Mouse (Mus musculus): ENCODE measurements around the gene Mrrf. TPM values are rescaled to one million over a fixed set of nuclear protein-coding genes. Genes with fewer than 3 reads are reported as not detected.
A peak's percentile ranks its signal among the peaks of the same experiment; 100 is the strongest.

Mrrf gene
- polyA plus RNA-seq, 2 experiments from 2014 or later, result 11.5 to 14.9 TPM

- ATAC-seq, result peak; percentile 39
Observed at GRCm38 (mm10) chr2:36201756-36202610, 65.8 kb downstream of the Mrrf start.

GRCm38 (mm10) chr2:36202611-36202880 is 66.4 kb downstream of the Mrrf start:
- ATAC-seq, result no peak

GRCm38 (mm10) chr2:36203011-36203825 is 67.0 kb downstream of the Mrrf start:
- ATAC-seq, result peak; percentile 39

- ATAC-seq, result no peak
Observed at GRCm38 (mm10) chr2:36204595-36204994, 68.4 kb downstream of the Mrrf start.

- ATAC-seq, result no peak
Observed at GRCm38 (mm10) chr2:36207071-36207470, 70.9 kb downstream of the Mrrf start.

- no peak for ATAC-seq
Observed at GRCm38 (mm10) chr2:36210796-36211195, 74.6 kb downstream of the Mrrf start.

- ATAC-seq, result no peak
Observed at GRCm38 (mm10) chr2:36211785-36212184, 75.6 kb downstream of the Mrrf start.

- no peak for ATAC-seq
Observed at GRCm38 (mm10) chr2:36213108-36213507, 76.9 kb downstream of the Mrrf start.

GRCm38 (mm10) chr2:36214023-36214422 is 77.8 kb downstream of the Mrrf start:
- peak; percentile 93 for ATAC-seq

GRCm38 (mm10) chr2:36214425-36214824 is 78.2 kb downstream of the Mrrf start:
- ATAC-seq, result no peak

- ATAC-seq, result no peak
Observed at GRCm38 (mm10) chr2:36215203-36215739, 79.1 kb downstream of the Mrrf start.

GRCm38 (mm10) chr2:36216546-36216945 is 80.4 kb downstream of the Mrrf start:
- no peak for ATAC-seq

- ATAC-seq, result no peak
Observed at GRCm38 (mm10) chr2:36216953-36217573, 80.9 kb downstream of the Mrrf start.

GRCm38 (mm10) chr2:36217692-36218233 is 81.6 kb downstream of the Mrrf start:
- ATAC-seq, result no peak

- ATAC-seq, result no peak
Observed at GRCm38 (mm10) chr2:36220106-36220505, 83.9 kb downstream of the Mrrf start.

- ATAC-seq, result no peak
Observed at GRCm38 (mm10) chr2:36220891-36221290, 84.7 kb downstream of the Mrrf start.

- ATAC-seq, result no peak
Observed at GRCm38 (mm10) chr2:36222168-36222848, 86.1 kb downstream of the Mrrf start.

GRCm38 (mm10) chr2:36223436-36223835 is 87.2 kb downstream of the Mrrf start:
- no peak for ATAC-seq

- ATAC-seq, result no peak
Observed at GRCm38 (mm10) chr2:36224153-36224552, 88.0 kb downstream of the Mrrf start.

GRCm38 (mm10) chr2:36224599-36224998 is 88.4 kb downstream of the Mrrf start:
- no peak for ATAC-seq

GRCm38 (mm10) chr2:36230366-36230765 is 94.2 kb downstream of the Mrrf start, which contains the start of gene Ptgs1:
Ptgs1 (plus strand) TSS chr2:36230426.
- ATAC-seq, result peak; percentile 41

- ATAC-seq, result no peak
Observed at GRCm38 (mm10) chr2:36230967-36231366, 94.8 kb downstream of the Mrrf start.
